Mouse (Mus musculus) adrenal gland (tissue): ENCODE results near the gene Slc10a7.

Source experiments
- intact Hi-C: fragments of 180-260 bp; cut with DNase I; formaldehyde crosslinking; loops from one replicate; pipeline ENCODE4 v1.15.1; 2025

Gene Slc10a7

DNA sequence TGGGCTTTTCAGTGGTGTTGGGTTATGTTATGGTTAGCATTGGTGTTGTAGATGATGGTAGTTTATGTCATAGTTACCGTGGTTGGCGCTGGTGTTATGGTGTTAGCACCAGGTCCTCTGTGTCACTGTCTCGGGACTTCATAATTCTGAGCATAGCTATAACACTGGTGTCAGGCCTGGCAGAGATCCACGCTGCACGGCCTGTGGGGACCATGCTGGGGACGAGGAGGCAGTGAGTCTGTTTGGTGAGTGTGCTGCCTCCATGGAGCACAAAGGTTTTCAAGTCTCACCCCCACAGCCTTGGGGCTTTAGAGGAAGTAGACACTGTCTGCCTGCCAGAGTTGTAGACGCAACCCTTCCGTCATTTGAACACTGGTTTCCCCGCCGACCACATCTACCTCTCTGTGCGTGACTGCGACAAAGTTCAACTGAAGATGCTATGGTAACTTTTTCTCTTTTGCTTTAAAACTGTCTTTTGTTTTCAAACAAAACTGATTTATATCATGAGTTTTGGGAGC lies 223.9 kb downstream of the Slc10a7 start:
- intact Hi-C loops: loop anchor here (10.0 kb wide), 1 partner anchor 658 kb away; no protein-coding TSS in a partner anchor

DNA sequence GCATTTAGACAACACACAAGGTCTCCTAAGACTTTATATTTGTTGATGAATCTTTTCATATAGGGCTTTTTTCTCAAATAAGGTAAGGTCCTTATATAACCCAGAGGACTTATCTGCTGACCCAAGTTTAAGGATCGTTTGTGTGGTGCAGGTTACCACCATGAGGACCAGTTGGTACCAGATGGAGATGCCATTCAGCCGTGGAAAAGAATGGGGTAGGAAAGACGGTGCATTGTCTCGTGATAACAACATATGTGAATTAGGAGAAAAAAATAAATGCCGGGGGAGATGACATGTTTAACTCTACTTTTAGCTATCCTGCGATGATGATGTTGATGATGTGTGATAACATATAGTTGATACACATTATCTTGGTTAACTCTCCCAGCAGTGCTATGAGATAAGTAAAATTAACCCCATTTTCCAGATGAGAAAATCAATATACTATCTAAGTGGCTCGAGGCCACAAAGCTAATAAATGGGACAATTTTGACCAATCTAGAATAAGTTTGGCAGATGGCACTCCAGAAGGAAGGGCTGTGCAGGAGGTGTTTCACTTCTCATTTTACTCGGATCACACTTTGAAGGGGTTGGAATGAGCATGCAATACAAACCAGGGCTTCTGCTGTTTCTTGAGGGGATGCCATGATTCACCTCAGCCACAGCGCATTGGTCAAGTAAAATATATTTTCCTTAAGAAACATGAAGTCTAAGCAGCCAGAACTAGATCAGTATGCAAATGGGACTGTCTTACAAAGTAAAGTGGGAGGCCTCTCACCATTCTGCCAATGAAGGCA lies 225.8 kb downstream of the Slc10a7 start:
- intact Hi-C loops: loop anchor here (10.0 kb wide), 1 partner anchor 660 kb away; no protein-coding TSS in a partner anchor

- intact Hi-C loops: loop anchor here (10.0 kb wide), 1 partner anchor 664 kb away; no protein-coding TSS in a partner anchor
Measured at GRCm38 (mm10) chr8:78738304-78738703, 229.2 kb downstream of the Slc10a7 start.

DNA sequence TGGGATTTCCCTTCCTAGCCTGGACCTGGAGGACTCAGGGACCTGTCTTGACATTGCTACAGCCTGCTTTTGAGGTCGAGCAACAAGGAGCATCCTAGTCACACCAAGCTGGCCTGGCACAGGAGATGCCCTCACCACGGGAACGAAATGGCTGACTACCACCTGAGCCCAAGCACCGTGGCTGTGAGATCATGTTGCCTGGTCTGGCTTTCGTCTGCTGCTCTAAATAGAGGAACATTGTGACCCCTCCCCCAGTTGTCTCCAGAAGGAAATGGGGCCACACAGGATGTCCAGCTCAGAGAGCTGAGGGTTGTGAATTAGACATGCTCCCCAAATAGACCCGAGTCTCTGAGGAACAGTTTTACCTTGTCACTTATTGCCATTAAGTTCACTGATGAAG lies 231.8 kb downstream of the Slc10a7 start:
- intact Hi-C loops: loop anchor here (5.0 kb wide), 3 partner anchors 94 to 504 kb away; no protein-coding TSS in a partner anchor

DNA sequence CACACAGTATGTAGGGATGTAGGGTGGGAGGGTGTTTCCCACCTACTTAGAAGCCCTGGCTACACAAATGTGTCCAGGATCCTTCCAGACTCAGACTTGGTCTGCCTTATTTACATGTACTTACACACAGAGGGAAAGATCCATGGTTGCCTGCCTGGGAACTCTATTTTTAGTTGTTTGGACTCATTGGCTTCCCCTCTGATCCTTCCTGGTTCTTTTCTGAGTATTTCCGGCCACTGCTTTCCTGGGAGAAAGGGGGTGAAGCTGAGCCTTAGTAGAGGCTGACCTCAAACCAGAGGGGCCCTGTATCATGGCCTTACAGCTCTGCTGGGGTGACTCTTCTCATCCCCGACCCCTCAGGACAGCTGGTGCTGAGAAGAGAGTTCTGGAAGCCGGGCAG lies 232.3 kb downstream of the Slc10a7 start:
- intact Hi-C loops: loop anchor here (5.0 kb wide), 3 partner anchors 94 to 504 kb away; no protein-coding TSS in a partner anchor

- intact Hi-C loops: loop anchor here (5.0 kb wide), 3 partner anchors 95 to 505 kb away; no protein-coding TSS in a partner anchor
Measured at GRCm38 (mm10) chr8:78741965-78742364, 232.8 kb downstream of the Slc10a7 start.

GRCm38 (mm10) chr8:78742453-78742852 lies 233.3 kb downstream of the Slc10a7 start:
- intact Hi-C loops: loop anchor here (5.0 kb wide), 3 partner anchors 95 to 505 kb away; no protein-coding TSS in a partner anchor

- intact Hi-C loops: no loop called here
Measured at GRCm38 (mm10) chr8:78747052-78747451, 237.9 kb downstream of the Slc10a7 start.

DNA sequence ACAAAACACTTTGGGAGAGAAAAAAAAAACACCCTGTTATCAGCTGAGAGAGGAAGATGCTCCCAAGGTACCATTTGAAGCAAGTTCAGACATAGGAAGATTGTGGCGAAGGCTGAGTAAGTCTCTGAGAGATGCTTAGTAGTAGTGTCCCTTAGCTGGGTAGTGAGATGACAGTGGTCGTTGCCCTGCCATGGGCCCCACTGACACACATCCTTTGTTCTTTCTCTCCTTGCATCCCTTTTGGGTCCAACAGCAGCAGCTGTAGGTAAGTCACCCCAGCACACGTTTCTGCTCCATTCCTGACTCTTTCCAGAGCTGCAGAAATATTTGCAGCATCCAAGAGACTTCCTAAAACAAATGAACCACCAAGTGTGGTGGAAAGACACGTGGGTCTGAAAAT lies 239.6 kb downstream of the Slc10a7 start:
- intact Hi-C loops: no loop called here

- intact Hi-C loops: no loop called here
Measured at GRCm38 (mm10) chr8:78749861-78750825, 241.0 kb downstream of the Slc10a7 start.

DNA sequence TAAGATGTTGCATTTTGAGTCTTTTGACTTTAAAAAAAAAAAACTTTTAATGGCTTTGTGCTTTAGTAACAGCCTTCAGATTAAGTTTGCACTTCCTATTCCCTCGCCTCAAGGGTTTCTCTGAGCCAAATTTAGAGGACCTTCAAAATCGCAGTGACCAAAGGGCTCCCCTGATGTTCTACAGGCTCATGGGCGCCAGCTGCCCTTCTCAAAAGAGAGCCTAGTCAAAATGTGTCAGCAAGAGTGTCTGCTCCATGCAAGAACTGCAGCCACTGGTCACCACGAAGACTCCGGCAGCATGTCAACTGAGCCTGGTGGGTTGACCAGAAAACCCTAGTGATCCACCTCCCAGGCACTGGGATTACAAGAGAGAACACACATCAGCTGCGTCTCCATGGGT lies 242.0 kb downstream of the Slc10a7 start:
- intact Hi-C loops: no loop called here

GRCm38 (mm10) chr8:78754986-78755385 lies 245.8 kb downstream of the Slc10a7 start:
- intact Hi-C loops: no loop called here

- intact Hi-C loops: no loop called here
Measured at GRCm38 (mm10) chr8:78759139-78759538, 250.0 kb downstream of the Slc10a7 start.

DNA sequence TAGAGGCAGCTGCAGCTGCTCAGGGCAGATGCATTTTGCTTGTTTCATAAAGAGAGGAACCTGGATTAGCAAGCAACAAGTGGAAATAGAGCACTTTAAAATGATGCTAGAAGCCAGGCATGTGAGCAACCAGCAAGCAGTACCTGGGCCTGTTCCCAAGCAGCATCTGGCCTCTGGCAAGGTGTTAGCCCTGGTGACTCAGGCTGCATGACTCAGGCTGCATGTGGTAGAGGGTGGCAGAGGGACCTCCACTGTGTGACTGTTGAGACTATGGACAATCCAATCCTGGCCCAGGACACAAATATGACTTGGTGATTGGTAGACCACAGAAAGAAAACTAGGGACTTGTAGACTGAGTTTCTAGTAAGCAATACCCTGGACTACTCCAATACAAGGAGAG lies 255.8 kb downstream of the Slc10a7 start:
- intact Hi-C loops: no loop called here

DNA sequence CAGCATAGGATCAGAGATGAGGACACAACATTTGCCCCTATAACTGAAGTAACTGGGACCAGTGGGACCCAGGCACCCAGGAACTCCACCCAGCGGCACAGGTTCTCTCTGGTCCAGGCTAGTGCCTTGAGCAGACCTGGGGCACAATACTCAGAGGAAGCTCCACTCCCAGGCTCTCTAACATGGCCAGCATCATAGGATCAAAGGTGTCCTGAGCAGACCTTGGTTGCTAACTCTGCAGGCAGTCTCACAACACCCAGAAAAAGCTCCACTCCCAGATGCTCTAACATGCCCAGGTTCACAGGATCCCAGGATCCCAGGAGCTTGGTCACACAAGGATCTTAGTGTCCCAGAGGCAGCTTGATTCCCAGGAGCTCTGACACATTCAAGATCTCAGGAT lies 256.4 kb downstream of the Slc10a7 start:
- intact Hi-C loops: no loop called here

DNA sequence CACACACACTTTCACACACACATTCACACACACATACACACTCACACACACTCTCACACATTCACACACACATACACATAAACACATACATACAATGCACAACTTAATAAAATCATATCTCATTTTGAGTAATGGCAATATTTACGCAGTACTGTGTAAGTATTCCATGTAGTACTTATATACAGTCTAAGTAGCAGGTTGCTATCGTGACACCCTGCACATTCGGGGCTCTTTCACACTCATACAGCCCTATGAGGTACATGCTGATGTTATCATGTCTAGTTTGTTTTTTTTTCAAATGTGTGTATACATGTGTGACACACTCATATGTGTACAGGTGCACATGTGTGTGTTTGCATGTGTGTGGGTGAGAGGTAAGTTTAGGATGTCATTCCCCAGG lies 261.4 kb downstream of the Slc10a7 start:
- intact Hi-C loops: no loop called here

DNA sequence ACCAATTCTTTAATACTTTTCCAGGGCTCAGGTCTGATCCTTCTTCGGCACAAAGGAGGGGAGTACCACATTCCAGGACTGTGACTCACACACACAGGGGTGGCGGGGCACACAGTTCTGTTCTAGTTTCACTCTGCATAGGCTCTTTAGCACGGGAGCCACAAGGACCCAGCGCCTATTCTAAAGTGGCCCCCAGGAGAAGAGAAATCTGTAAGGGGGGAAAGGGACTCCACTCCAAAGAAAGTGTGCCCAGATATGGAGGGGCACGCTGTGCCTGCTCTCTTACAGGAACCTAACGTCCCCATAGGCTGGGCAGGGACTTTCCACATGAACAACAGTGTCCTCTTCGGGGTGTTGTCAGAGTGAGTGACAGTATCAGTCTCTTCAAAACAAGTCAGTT lies 262.1 kb downstream of the Slc10a7 start:
- intact Hi-C loops: no loop called here

GRCm38 (mm10) chr8:78776816-78777215 lies 267.7 kb downstream of the Slc10a7 start:
- intact Hi-C loops: no loop called here
